Mouse (Mus musculus) lung, postnatal 0 days (tissue): ENCODE measurements around the gene Gm49395.
A peak's percentile ranks its signal among the peaks of the same experiment; 100 is the strongest.

Experiments used
- CTCF ChIP-seq: IDR thresholded peaks from 2 replicates; pipeline ENCODE4 v1.5.1; 2016; ENCODE audit warnings: antibody characterized with exemption, mild to moderate bottlenecking
- EP300 ChIP-seq: IDR thresholded peaks from 2 replicates; pipeline ENCODE4 v1.6.1; 2016; ENCODE audit warnings: antibody characterized with exemption, mild to moderate bottlenecking, control low read depth

DNA sequence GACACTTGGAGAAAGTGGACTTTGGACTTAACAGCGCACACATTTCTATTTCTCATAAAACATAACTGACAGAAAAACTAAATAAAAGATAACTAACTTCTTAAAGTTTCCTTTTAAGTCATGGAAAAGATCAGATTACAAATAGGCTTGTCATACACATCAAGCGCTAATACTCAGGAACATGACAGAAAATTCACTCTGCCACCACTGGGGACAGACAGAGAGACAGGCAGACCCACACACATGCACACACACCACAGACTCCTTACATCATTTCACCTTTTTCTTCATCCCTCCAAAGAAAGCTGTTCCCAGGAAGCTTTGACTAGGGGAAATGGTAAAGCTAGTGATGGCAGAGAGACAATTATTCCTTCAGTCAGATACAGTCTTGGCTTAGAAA lies 6.3 kb downstream of the Gm49395 start:
- TF ChIP-seq CTCF: peak; percentile 53
- TF ChIP-seq EP300: no peak
